In the genomic region with DNA sequence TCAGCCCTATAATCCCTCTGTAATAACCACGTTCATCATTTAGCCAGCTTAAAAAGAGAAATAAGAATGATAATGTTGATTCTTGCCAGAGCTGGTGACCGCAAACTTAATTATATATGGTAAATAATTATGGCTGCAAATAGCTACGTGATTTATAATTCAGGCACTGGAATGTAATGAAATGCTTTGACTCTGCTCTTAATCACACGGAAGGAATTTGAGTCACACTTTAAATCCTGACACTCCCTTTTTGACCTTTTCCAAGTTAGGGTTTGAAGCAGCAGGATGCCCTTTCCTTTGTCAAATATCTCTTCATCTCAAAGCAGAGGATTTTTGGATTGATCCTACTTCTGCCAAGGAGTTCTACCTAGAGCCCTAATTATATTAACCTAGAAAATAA, we compare ENCODE assay signal across 24 mouse cellular contexts.
DNase-seq lines count a peak whose midpoint lies in the region; ATAC-seq and TF ChIP-seq lines count a peak whose summit lies in the region.
"Had no signal": no experiment of that assay in that cellular context is flagged by ENCODE, and none has a peak within 500 bp of the region (broad histone marks: within the 10 kb centered on the region; RNA-seq: fewer than 3 reads in every experiment).

No protein-coding gene starts in this region.

- no peaks in the 10 kb centered on the region for H3K27me3 ChIP-seq in C2C12 (ENCODE audit: control insufficient read depth, insufficient read depth, insufficient read length)
- H3K27me3 ChIP-seq in forebrain, postnatal 0 days (ENCODE audit: insufficient read depth, low read length) = no peaks in the 10 kb centered on the region
- H3K27me3 ChIP-seq: embryonic facial prominence, embryonic 13.5 days; embryonic facial prominence, embryonic 15.5 days; forebrain, embryonic 12.5 days; Patski had no signal

- DNase-seq in 3T3-L1 (ENCODE audit: low read depth, low spot score) = peak; percentile 44
- DNase-seq in R1 (ENCODE audit: low read depth, low spot score) = peak; percentile 50
- no peak for DNase-seq in forebrain, postnatal 0 days
- DNase-seq in heart, adult 18-20 months = no peak
- DNase-seq: adrenal gland, adult 2 months; adrenal gland, postnatal 10 days; adrenal gland, postnatal 25 days; B cell, adult 2 months; cerebellum, adult 11 months; cerebellum, adult 18-20 months; cerebellum, adult 8-10 months; cerebellum, adult 9-11 months; cerebellum, postnatal 14 days; cerebellum, postnatal 36 days; embryo, embryonic 11 days had no signal

- TF ChIP-seq CTCF in C2C12 (IDR thresholded peaks at IDR 0.05; ENCODE audit: control insufficient read depth, insufficient read depth, insufficient read length) = no peak
- TF ChIP-seq CTCF in forebrain, postnatal 0 days (IDR thresholded peaks at IDR 0.05; ENCODE audit: low read depth) = no peak

- H3K36me3 ChIP-seq in C2C12 (ENCODE audit: control insufficient read depth, insufficient read depth) = no peaks in the 10 kb centered on the region
- H3K36me3 ChIP-seq in forebrain, postnatal 0 days (ENCODE audit: insufficient read depth) = no peaks in the 10 kb centered on the region
- H3K36me3 ChIP-seq: embryonic facial prominence, embryonic 13.5 days; embryonic facial prominence, embryonic 15.5 days; forebrain, embryonic 10.5 days; forebrain, embryonic 12.5 days had no signal

- no peaks in the 10 kb centered on the region for H3K79me2 ChIP-seq in C2C12 (ENCODE audit: control insufficient read depth, insufficient read depth)

- no peak overlapping the region for H3K4me2 ChIP-seq in forebrain, postnatal 0 days (ENCODE audit: low read depth)
- H3K4me2 ChIP-seq: embryonic facial prominence, embryonic 13.5 days; embryonic facial prominence, embryonic 15.5 days; forebrain, embryonic 12.5 days had no signal

- H3K4me1 ChIP-seq in forebrain, postnatal 0 days (ENCODE audit: insufficient read depth) = no peaks in the 10 kb centered on the region
- H3K4me1 ChIP-seq: embryonic facial prominence, embryonic 13.5 days; embryonic facial prominence, embryonic 15.5 days; forebrain, embryonic 12.5 days had no signal

- no peak overlapping the region for H3K27ac ChIP-seq in forebrain, postnatal 0 days (ENCODE audit: low read depth, low read length)
- H3K27ac ChIP-seq: embryonic facial prominence, embryonic 13.5 days; embryonic facial prominence, embryonic 15.5 days; forebrain, embryonic 10.5 days; forebrain, embryonic 12.5 days had no signal

- H3K79me3 ChIP-seq in C2C12 (ENCODE audit: low read depth) = no peaks in the 10 kb centered on the region

- H3K9me3 ChIP-seq in forebrain, postnatal 0 days (ENCODE audit: low read length) = no peaks in the 10 kb centered on the region
- H3K9me3 ChIP-seq: embryonic facial prominence, embryonic 13.5 days; embryonic facial prominence, embryonic 15.5 days; forebrain, embryonic 10.5 days; forebrain, embryonic 12.5 days had no signal

- H3ac ChIP-seq in C2C12 (ENCODE audit: control insufficient read depth, insufficient read length, low read depth) = no peak overlapping the region

- no peak for ATAC-seq in erythroid progenitor cell, adult 5-6 weeks (replicated peaks; ENCODE audit: low FRiP score, poor library complexity, severe bottlenecking)
- no peak for ATAC-seq in forebrain, postnatal 0 days
- ATAC-seq: forebrain, embryonic 14.5 days; forebrain, embryonic 16.5 days; Patski had no signal

- H3K4me3 ChIP-seq in C2C12 (ENCODE audit: insufficient read depth, poor library complexity, severe bottlenecking) = no peak overlapping the region
- H3K4me3 ChIP-seq in forebrain, postnatal 0 days (ENCODE audit: low read depth, low read length) = no peak overlapping the region
- H3K4me3 ChIP-seq: embryonic facial prominence, embryonic 13.5 days; embryonic facial prominence, embryonic 15.5 days; forebrain, embryonic 10.5 days; forebrain, embryonic 12.5 days had no signal

- WGBS in forebrain, postnatal 0 days = 14% methylated on average over 4 of the region's 4 CpGs

- no peak overlapping the region for H3K9ac ChIP-seq in forebrain, postnatal 0 days
- H3K9ac ChIP-seq: embryonic facial prominence, embryonic 13.5 days; embryonic facial prominence, embryonic 15.5 days; forebrain, embryonic 12.5 days had no signal

TF ChIP-seq in C2C12, 6 proteins besides CTCF, POLR2A, EP300 and RAD21:
- peak; percentile 54 for TF ChIP-seq FOSL1 (IDR thresholded peaks at IDR 0.05; ENCODE audit: insufficient read depth, low read length, poor library complexity, severe bottlenecking)
- TF ChIP-seq USF1 (IDR thresholded peaks at IDR 0.05; ENCODE audit: low read depth) = no peak

Comparison
In these comparisons a context has a peak if more than half of its experiments do, and no peak if none do; other contexts are left out.
1. DNase-seq: peak in 3T3-L1 (single experiment) and R1 (single experiment); none in forebrain, postnatal 0 days (single experiment) and heart, adult 18-20 months (0 of 2).